Mouse (Mus musculus) heart, embryonic 12.5 days (tissue): ENCODE results near the gene Cnot2. TPM values are rescaled to one million over a fixed set of nuclear protein-coding genes. Genes with fewer than 3 reads are reported as not detected.

Source experiments
- ATAC-seq: fragments of 200-750 bp; cut with Nextera tagmentation; 2 replicates; pipeline ENCODE4 v1.8.0; 2017; ENCODE audit warnings: moderate TSS enrichment, moderate library complexity; ENCODE audit not compliant: insufficient number of reproducible peaks, low FRiP score
- H3K27ac ChIP-seq: fragments of 300-500 bp; sonication (generic); 2 replicates; pipeline ENCODE4 v1.5.1; 2016; ENCODE audit warnings: mild to moderate bottlenecking, moderate library complexity; ENCODE audit not compliant: poor library complexity, severe bottlenecking
- H3K27me3 ChIP-seq: fragments of 300-500 bp; sonication (generic); replicated peaks from 2 replicates; pipeline ENCODE4 v1.6.1; 2016; ENCODE audit warnings: mild to moderate bottlenecking, moderate library complexity
- H3K36me3 ChIP-seq: fragments of 300-500 bp; sonication (generic); 2 replicates; pipeline ENCODE4 v1.6.1; 2016; ENCODE audit warnings: mild to moderate bottlenecking, moderate library complexity
- H3K4me1 ChIP-seq: fragments of 300-500 bp; sonication (generic); replicated peaks from 2 replicates; pipeline ENCODE4 v1.6.1; 2016; ENCODE audit warnings: mild to moderate bottlenecking
- H3K4me2 ChIP-seq: fragments of 300-500 bp; sonication (generic); 2 replicates; pipeline ENCODE4 v1.6.1; 2016; ENCODE audit warnings: mild to moderate bottlenecking, moderate library complexity
- H3K4me3 ChIP-seq: fragments of 300-500 bp; sonication (generic); 2 replicates; pipeline ENCODE4 v1.5.1; 2016; ENCODE audit warnings: mild to moderate bottlenecking
- H3K9ac ChIP-seq: fragments of 300-500 bp; sonication (generic); 2 replicates; pipeline ENCODE4 v1.6.1; 2016; ENCODE audit warnings: mild to moderate bottlenecking, moderate library complexity
- H3K9me3 ChIP-seq: fragments of 300-500 bp; sonication (generic); replicated peaks from 2 replicates; pipeline ENCODE4 v1.6.1; 2016; ENCODE audit warnings: mild to moderate bottlenecking, moderate library complexity
- WGBS: fragments of 180-500 bp; shearing (Covaris S2); methylation state at CpG from one replicate; pipeline ENCODE4 v1.1.7; 2016; 5-methylcytosine and 5-hydroxymethylcytosine counted together
- polyA plus RNA-seq: library from polyadenylated mRNA; unstranded; fragments of >200 nt; fragmentation: Nextera tagmentation; extraction: Ambion mirVana; gene quantifications from 2 replicates; pipeline ENCODE4 v1.2.1, GENCODE M21; 2016

Gene Cnot2
- polyA plus RNA-seq, 1 experiment from 2014 or later, result 79.8 TPM

DNA sequence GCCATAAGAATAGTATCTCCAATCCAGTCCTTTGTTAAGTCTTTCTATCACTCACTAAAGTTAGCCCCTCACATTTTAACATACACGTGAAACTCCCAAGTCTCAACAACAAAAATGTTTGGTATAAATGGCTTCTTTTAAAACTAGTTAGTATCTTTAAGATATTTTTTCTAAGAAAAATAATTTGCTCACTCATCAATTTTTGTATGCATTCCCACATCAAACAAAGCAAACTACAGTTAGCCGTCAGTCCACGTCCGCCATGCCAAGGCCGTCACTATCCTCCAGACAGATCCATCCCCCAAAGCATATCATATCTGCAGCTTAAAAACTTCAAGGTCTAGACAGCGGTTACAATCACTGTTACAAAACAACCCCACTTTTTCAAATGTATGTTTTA, 65.7 kb downstream of the Cnot2 start:
- Histone ChIP-seq H3K4me2 (no peak overlapping the region), H3K9me3 (no peaks in the 10 kb centered on the region), H3K4me3 (no peak overlapping the region), H3K27me3 (no peaks in the 10 kb centered on the region), H3K4me1 (no peaks in the 10 kb centered on the region), H3K36me3 (no peaks in the 10 kb centered on the region), H3K27ac (no peak overlapping the region), H3K9ac (no peak overlapping the region)
- 82% methylated on average over 6 of the region's 6 CpGs for whole genome bisulfite sequencing
- no peak for ATAC-seq

DNA sequence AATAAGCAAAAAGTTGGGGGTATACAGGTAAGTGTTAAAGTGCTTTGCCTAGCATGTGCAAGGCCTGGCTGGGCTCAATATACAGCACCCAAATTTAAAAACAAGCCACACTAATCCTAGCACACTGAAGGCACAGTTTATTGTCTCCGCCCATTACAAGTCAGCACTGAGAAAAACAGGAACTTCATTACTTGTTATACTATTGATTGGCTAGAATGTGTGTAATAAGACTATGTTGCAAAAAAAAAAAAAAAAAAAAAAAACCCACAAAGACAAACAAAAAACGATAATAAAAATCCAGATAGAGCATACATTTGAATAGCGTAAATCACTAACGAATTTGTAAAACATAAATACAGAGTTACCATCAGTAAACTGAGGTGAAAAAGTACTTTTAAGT, 66.2 kb downstream of the Cnot2 start:
- Histone ChIP-seq H3K27me3 (no peaks in the 10 kb centered on the region), H3K4me2 (no peak overlapping the region), H3K4me3 (no peak overlapping the region), H3K36me3 (no peaks in the 10 kb centered on the region), H3K9me3 (no peaks in the 10 kb centered on the region), H3K4me1 (no peaks in the 10 kb centered on the region), H3K9ac (no peak overlapping the region), H3K27ac (no peak overlapping the region)
- 90% methylated on average over 4 of the region's 4 CpGs for WGBS
- no peak for ATAC-seq

DNA sequence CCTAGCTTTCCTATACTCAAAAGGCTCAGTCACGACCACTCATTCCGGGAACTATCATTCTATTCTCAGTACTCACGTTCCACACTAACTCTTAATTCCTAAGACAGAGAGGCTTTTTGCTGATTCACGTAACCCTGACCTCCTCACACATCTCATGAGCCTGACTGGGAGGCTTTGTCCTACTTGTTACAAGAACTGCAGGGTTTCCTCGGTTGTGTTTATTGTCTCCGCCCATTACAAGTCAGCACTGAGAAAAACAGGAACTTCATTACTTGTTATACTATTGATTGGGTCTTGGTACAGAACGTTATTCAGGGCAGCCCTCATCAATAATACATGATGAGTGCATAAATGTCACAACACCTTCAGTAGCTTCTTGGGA, 68.1 kb downstream of the Cnot2 start:
- H3K4me3 ChIP-seq, result no peak overlapping the region
- no peaks in the 10 kb centered on the region for H3K27me3 ChIP-seq
- no peak overlapping the region for H3K4me2 ChIP-seq
- WGBS, result 70% methylated on average over 7 of the region's 7 CpGs
- H3K27ac ChIP-seq, result no peak overlapping the region
- H3K36me3 ChIP-seq, result no peaks in the 10 kb centered on the region
- no peak for ATAC-seq
- no peak overlapping the region for H3K9ac ChIP-seq
- no peaks in the 10 kb centered on the region for H3K9me3 ChIP-seq
- H3K4me1 ChIP-seq, result no peaks in the 10 kb centered on the region

- Histone ChIP-seq H3K36me3 (no peaks in the 10 kb centered on the region), H3K9me3 (no peaks in the 10 kb centered on the region), H3K4me3 (no peak overlapping the region), H3K27ac (no peak overlapping the region), H3K4me1 (no peaks in the 10 kb centered on the region), H3K9ac (no peak overlapping the region), H3K27me3 (no peaks in the 10 kb centered on the region), H3K4me2 (no peak overlapping the region)
- 91% methylated on average over 11 of the region's 11 CpGs for WGBS
- no peak for ATAC-seq
Observed at GRCm38 (mm10) chr10:116512521-116513253, 68.6 kb downstream of the Cnot2 start.

- no peak for ATAC-seq
- peaks cover 3% of the 10 kb centered on the region; the same call in 1 of the 2 replicates for H3K36me3 ChIP-seq
- WGBS, result 90% methylated on average over 7 of the region's 7 CpGs
Observed at GRCm38 (mm10) chr10:116505303-116506014, 75.9 kb downstream of the Cnot2 start.

DNA sequence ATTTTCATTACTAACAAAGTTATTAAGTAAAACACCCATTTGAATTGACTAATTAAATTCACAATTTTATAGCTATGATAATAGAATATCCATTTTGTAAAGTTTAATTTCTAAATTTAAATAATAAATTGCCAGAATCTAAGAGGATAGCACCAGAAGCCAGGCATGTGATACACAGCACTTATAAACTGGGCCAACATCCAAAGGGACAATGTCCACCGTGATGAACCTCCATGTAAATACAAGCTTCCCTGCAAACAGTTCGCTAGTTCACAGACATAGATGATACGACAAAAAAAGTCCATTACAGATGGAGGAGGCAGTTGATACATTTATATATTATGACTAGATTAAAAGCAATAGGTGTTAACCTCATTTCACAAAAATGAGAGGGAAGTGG, 88.5 kb downstream of the Cnot2 start:
- no peak overlapping the region for H3K9ac ChIP-seq
- H3K36me3 ChIP-seq, result peaks cover 51% of the 10 kb centered on the region
- H3K9me3 ChIP-seq, result no peaks in the 10 kb centered on the region
- no peak overlapping the region for H3K4me3 ChIP-seq
- no peaks in the 10 kb centered on the region for H3K4me1 ChIP-seq
- no peaks in the 10 kb centered on the region for H3K27me3 ChIP-seq
- no peak overlapping the region for H3K27ac ChIP-seq
- H3K4me2 ChIP-seq, result no peak overlapping the region
- WGBS, result 96% methylated on average over 3 of the region's 3 CpGs
- ATAC-seq, result no peak

More at GRCm38 (mm10) chr10:116505303-116506014, 75.9 kb downstream of the Cnot2 start:
- H3K4me3 ChIP-seq, result no peak overlapping the region
- H3K4me2 ChIP-seq, result no peak overlapping the region
- no peaks in the 10 kb centered on the region for H3K27me3 ChIP-seq
- no peak overlapping the region for H3K27ac ChIP-seq
- H3K9me3 ChIP-seq, result no peaks in the 10 kb centered on the region
- H3K9ac ChIP-seq, result no peak overlapping the region
- H3K4me1 ChIP-seq, result no peaks in the 10 kb centered on the region

- Histone ChIP-seq H3K27ac (no peak overlapping the region), H3K36me3 (peaks cover 48% of the 10 kb centered on the region), H3K9ac (no peak overlapping the region), H3K4me2 (no peak overlapping the region), H3K4me1 (no peaks in the 10 kb centered on the region), H3K9me3 (no peaks in the 10 kb centered on the region), H3K4me3 (no peak overlapping the region), H3K27me3 (no peaks in the 10 kb centered on the region)
- no peak for ATAC-seq
- 92% methylated on average over 10 of the region's 10 CpGs for WGBS
Observed at GRCm38 (mm10) chr10:116486895-116487747, 94.2 kb downstream of the Cnot2 start.

DNA sequence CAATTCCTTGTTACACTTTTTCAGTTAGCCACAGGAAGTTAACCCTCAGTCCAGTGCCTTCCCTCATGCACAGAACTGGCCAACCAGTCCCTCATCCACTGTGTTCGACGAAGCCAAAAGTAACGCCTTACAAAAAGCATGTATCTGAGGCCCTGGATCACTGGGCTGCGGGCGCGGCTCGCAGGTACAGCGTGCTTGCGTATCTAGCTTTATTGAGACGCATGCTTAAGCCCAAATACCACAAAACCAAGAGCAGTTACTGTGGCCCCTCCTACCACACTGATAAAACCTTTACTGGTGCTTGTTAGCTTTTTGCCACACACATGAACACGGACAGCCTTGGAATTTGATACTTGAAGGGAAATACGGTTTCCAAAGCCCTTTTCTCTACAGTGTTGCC, 99.4 kb downstream of the Cnot2 start:
- peaks cover 35% of the 10 kb centered on the region for H3K36me3 ChIP-seq
- H3K4me2 ChIP-seq, result no peak overlapping the region
- no peak for ATAC-seq
- no peak overlapping the region for H3K27ac ChIP-seq
- H3K27me3 ChIP-seq, result no peaks in the 10 kb centered on the region
- no peak overlapping the region for H3K9ac ChIP-seq
- 83% methylated on average over 12 of the region's 12 CpGs for WGBS
- H3K4me3 ChIP-seq, result no peak overlapping the region
- H3K4me1 ChIP-seq, result no peaks in the 10 kb centered on the region
- no peaks in the 10 kb centered on the region for H3K9me3 ChIP-seq

DNA sequence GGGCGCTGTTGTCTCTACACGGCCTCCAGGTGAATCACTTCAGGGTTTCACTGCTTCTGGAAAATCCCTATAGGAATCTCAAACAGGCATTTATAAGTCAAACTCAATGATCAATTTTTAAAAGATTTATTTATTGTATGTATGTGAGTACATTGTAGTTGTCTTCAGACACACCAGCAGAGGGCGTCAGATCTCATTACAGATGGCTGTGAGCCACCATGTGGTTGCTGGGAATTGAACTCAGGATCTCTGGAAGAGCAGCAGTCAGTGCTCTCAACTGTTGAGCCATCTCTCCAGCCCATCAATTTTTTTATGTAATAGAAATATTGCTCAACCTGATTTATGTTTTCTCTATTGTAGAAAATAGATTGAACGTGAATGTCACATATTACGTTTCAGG, 100.3 kb downstream of the Cnot2 start:
- H3K9me3 ChIP-seq, result peaks cover 6% of the 10 kb centered on the region
- no peaks in the 10 kb centered on the region for H3K27me3 ChIP-seq
- H3K9ac ChIP-seq, result no peak overlapping the region
- no peak overlapping the region for H3K4me2 ChIP-seq
- WGBS, result 91% methylated on average over 5 of the region's 5 CpGs
- no peak overlapping the region for H3K4me3 ChIP-seq
- no peak overlapping the region for H3K27ac ChIP-seq
- H3K4me1 ChIP-seq, result no peaks in the 10 kb centered on the region
- peaks cover 29% of the 10 kb centered on the region for H3K36me3 ChIP-seq
- ATAC-seq, result no peak

GRCm38 (mm10) chr10:116476559-116476958, 104.8 kb downstream of the Cnot2 start:
- no peak overlapping the region for H3K9ac ChIP-seq
- no peak overlapping the region for H3K27ac ChIP-seq
- no peak overlapping the region for H3K4me2 ChIP-seq
- ATAC-seq, result no peak
- no peaks in the 10 kb centered on the region for H3K27me3 ChIP-seq
- peaks cover 6% of the 10 kb centered on the region for H3K9me3 ChIP-seq
- H3K4me3 ChIP-seq, result no peak overlapping the region
- 86% methylated on average over 3 of the region's 3 CpGs for WGBS
- H3K36me3 ChIP-seq, result no peaks in the 10 kb centered on the region
- H3K4me1 ChIP-seq, result peaks cover 17% of the 10 kb centered on the region

- Histone ChIP-seq H3K27ac (no peak overlapping the region), H3K4me1 (peaks cover 17% of the 10 kb centered on the region), H3K36me3 (no peaks in the 10 kb centered on the region), H3K27me3 (no peaks in the 10 kb centered on the region), H3K4me3 (no peak overlapping the region), H3K9me3 (peaks cover 6% of the 10 kb centered on the region), H3K4me2 (no peak overlapping the region), H3K9ac (no peak overlapping the region)
- 66% methylated on average over 6 of the region's 6 CpGs for WGBS
- ATAC-seq, result no peak
Observed at GRCm38 (mm10) chr10:116475725-116476124, 105.6 kb downstream of the Cnot2 start.
